Comparison of ENCODE assay signal across 9 mouse cellular contexts in the genomic region with DNA sequence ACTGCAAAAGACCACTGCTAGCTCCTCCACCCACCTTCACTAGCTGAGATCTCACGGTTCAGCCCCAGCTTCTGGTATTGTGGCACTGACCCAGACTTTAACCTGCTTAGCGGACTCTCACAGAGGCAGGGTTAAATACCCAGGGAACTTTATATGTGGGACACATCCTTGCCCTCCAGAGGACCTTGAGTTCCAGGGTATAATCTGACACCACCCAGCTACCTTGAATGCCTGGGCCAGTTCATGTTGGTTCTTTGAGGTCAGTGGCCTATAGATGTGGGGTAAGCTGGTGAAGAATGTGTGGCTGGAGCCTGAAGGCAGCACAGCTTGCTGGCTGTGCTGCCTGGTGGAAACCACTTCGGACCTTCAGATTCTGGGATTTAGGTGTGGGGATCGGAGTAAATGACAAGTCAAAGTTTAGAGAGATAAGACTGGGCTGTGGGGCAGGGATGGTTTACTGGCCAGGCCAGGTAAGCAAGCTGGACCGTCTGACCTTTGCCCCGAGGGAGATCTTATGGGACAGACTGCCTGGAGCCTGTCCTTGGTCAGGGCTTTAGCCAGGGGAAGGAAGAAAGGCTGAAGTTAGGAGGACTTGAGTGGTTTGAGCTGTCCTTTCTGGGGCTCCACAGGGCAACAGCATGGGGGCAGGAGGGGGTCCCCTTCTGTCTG.
DNase-seq lines count a peak whose midpoint lies in the region; ATAC-seq and TF ChIP-seq lines count a peak whose summit lies in the region.
"Had no signal": no experiment of that assay in that cellular context is flagged by ENCODE, and none has a peak within 500 bp of the region (broad histone marks: within the 10 kb centered on the region; RNA-seq: fewer than 3 reads in every experiment).

No protein-coding gene starts in this region.

- 37% methylated on average over 6 of the region's 6 CpGs for WGBS in kidney, adult 2 months
- 56% methylated on average over 6 of the region's 6 CpGs for WGBS in liver, embryonic 14.5 days (ENCODE audit: insufficient replicate concordance)

- no peak for DNase-seq in testis, postnatal 14 days (ENCODE audit: low spot score)
- DNase-seq in kidney, adult 2 months, result peak; percentile 78
- DNase-seq in liver, embryonic 14.5 days (ENCODE audit: low read depth in 3 of 3, low spot score in 3 of 3), result no peak
- no peak for DNase-seq in left cerebral cortex, postnatal 10 days (ENCODE audit: extremely low spot score in 1 of 2, low spot score in 2 of 2)
- DNase-seq in right cerebral cortex, adult 18-20 months, result no peak
- no peak for DNase-seq in frontal cortex, postnatal 14 days (ENCODE audit: low spot score in 2 of 2)
- no peak for DNase-seq in adrenal gland, adult 8-10 months
- DNase-seq: gastrocnemius, postnatal 14 days had no signal

- no peaks in the 10 kb centered on the region for H3K36me3 ChIP-seq in testis, adult 2 months (ENCODE audit: control insufficient read depth, insufficient read depth, low read length)
- no peaks in the 10 kb centered on the region for H3K36me3 ChIP-seq in kidney, adult 2 months (ENCODE audit: control insufficient read depth, insufficient read depth, low read length)
- H3K36me3 ChIP-seq in liver, embryonic 14.5 days (replicated peaks; ENCODE audit: control insufficient read depth, insufficient read depth, low read depth), result no peaks in the 10 kb centered on the region

- H3K9me3 ChIP-seq in liver, embryonic 14.5 days (ENCODE audit: control insufficient read depth, low read length), result no peaks in the 10 kb centered on the region

- no peak for TF ChIP-seq CTCF in testis, adult 2 months (IDR thresholded peaks at IDR 0.05; ENCODE audit: control insufficient read depth, insufficient read depth, insufficient replicate concordance, low read depth, low read length)
- no peak for TF ChIP-seq CTCF in kidney, adult 2 months (conservative IDR thresholded peaks at IDR 0.05; ENCODE audit: insufficient read depth, insufficient read length, low read depth, low read length)
- no peak for TF ChIP-seq CTCF in liver, embryonic 14.5 days (IDR thresholded peaks at IDR 0.05; ENCODE audit: low read depth)

- H3K4me1 ChIP-seq in testis, adult 2 months (ENCODE audit: control insufficient read depth, insufficient read depth, low read length), result peaks cover 12% of the 10 kb centered on the region
- H3K4me1 ChIP-seq in kidney, adult 2 months (ENCODE audit: control insufficient read depth, insufficient read depth, low read length), result peaks cover 19% of the 10 kb centered on the region; the same call in 1 of the 2 replicates
- peaks cover 0 to 9% of the 10 kb centered on the region in 2 experiments; a peak in 1 of 4 replicates for H3K4me1 ChIP-seq in liver, embryonic 14.5 days (replicated peaks; ENCODE audit: control insufficient read depth in 2 of 2, insufficient read depth in 2 of 2, low read length in 1 of 2)

- no peak for TF ChIP-seq EP300 in liver, embryonic 14.5 days (IDR thresholded peaks at IDR 0.05; ENCODE audit: low read depth)

- no peaks in the 10 kb centered on the region for H3K27me3 ChIP-seq in testis, adult 2 months (ENCODE audit: control insufficient read depth, insufficient read depth, low read length)
- no peaks in the 10 kb centered on the region for H3K27me3 ChIP-seq in kidney, adult 2 months (replicated peaks; ENCODE audit: control insufficient read depth, insufficient read depth, low read length)
- H3K27me3 ChIP-seq in liver, embryonic 14.5 days (ENCODE audit: control insufficient read depth, insufficient read depth, low read length), result peaks cover 10% of the 10 kb centered on the region

- intact Hi-C loops in left cerebral cortex, postnatal 10 days (cut with DNase I), result no loop called here

- H3K27ac ChIP-seq in testis, adult 2 months (ENCODE audit: control insufficient read depth, insufficient read depth, low read depth, low read length), result no peak overlapping the region
- H3K27ac ChIP-seq in kidney, adult 2 months (ENCODE audit: insufficient read depth, low read depth, low read length), result peak overlapping the region; percentile 72
- H3K27ac ChIP-seq in liver, embryonic 14.5 days, result no peak overlapping the region

- peak overlapping the region; percentile 90 for H3K4me3 ChIP-seq in testis, adult 2 months (ENCODE audit: control insufficient read depth, low read depth, low read length)
- peak overlapping the region; percentile 58 for H3K4me3 ChIP-seq in kidney, adult 2 months (ENCODE audit: insufficient read depth, low read depth, low read length)
- H3K4me3 ChIP-seq in liver, embryonic 14.5 days (ENCODE audit: insufficient read depth in 1 of 2, low read depth in 2 of 2, low read length in 2 of 2), result no peak overlapping the region

- ATAC-seq in liver, embryonic 14.5 days (ENCODE audit: insufficient read depth), result no peak

- no peak overlapping the region for H3K9ac ChIP-seq in liver, embryonic 14.5 days (replicated peaks)

- H3K4me2 ChIP-seq in liver, embryonic 14.5 days (ENCODE audit: low read depth), result peak overlapping the region; percentile 67

- no peak for TF ChIP-seq POLR2A in testis, adult 2 months (IDR thresholded peaks at IDR 0.05; ENCODE audit: control insufficient read depth, low read depth, low read length)
- TF ChIP-seq POLR2A in kidney, adult 2 months (IDR thresholded peaks at IDR 0.05; ENCODE audit: low read depth, low read length), result no peak

Comparison
In these comparisons a context has a peak if more than half of its experiments do, and no peak if none do; other contexts are left out.
1. H3K4me3 ChIP-seq: peak in testis, adult 2 months (single experiment) and kidney, adult 2 months (single experiment); none in liver, embryonic 14.5 days (0 of 2).